Mouse (Mus musculus) heart, postnatal 10 days (tissue): ENCODE measurements at regions not wholly inside any gene's neighbourhood (a gene's known extent, or its start where the extent isn't known, plus 50 kb on each side); places are given as distances from the start of the nearest gene placed in this dataset.

Source experiments
- DNase-seq, 2 experiments: peaks; one replicate each; pipeline ENCODE4 v3.0.0; 2021
- intact Hi-C: fragments of 180-260 bp; cut with DNase I; formaldehyde crosslinking; loops from one replicate; pipeline ENCODE4 v1.15.1; 2025

GRCm38 (mm10) chr17:45869014-45869968, 135.6 kb upstream of the 1600014C23Rik start:
- intact Hi-C loops, result no loop called here
- DNase-seq, result peak; percentile 64 to 66

- DNase-seq, result no peak
- intact Hi-C loops, result no loop called here
Measured at GRCm38 (mm10) chr17:45868539-45868938, 134.9 kb upstream of the 1600014C23Rik start.

GRCm38 (mm10) chr17:45867727-45868126, 134.1 kb upstream of the 1600014C23Rik start:
- DNase-seq, result peak; percentile 53 to 61
- intact Hi-C loops, result no loop called here

- intact Hi-C loops, result no loop called here
- DNase-seq, result peak; percentile 75 to 76
Measured at GRCm38 (mm10) chr17:45866876-45867652, 133.4 kb upstream of the 1600014C23Rik start.

GRCm38 (mm10) chr17:45866346-45866745, 132.7 kb upstream of the 1600014C23Rik start:
- intact Hi-C loops, result no loop called here
- DNase-seq, result peak; percentile 75 to 76

- intact Hi-C loops, result no loop called here
- DNase-seq, result peak; percentile 40 to 47
Measured at GRCm38 (mm10) chr17:45865944-45866343, 132.3 kb upstream of the 1600014C23Rik start.

GRCm38 (mm10) chr17:45863471-45864205, 130.0 kb upstream of the 1600014C23Rik start:
- DNase-seq, result no peak
- intact Hi-C loops, result no loop called here

GRCm38 (mm10) chr17:45863031-45863430, 129.4 kb upstream of the 1600014C23Rik start:
- DNase-seq, result no peak
- intact Hi-C loops, result no loop called here

GRCm38 (mm10) chr17:45859441-45859840, 125.8 kb upstream of the 1600014C23Rik start:
- intact Hi-C loops, result no loop called here
- DNase-seq, result no peak

- intact Hi-C loops, result no loop called here
- no peak for DNase-seq
Measured at GRCm38 (mm10) chr17:45853931-45854653, 120.4 kb upstream of the 1600014C23Rik start.

- intact Hi-C loops, result no loop called here
- no peak for DNase-seq
Measured at GRCm38 (mm10) chr17:45852402-45852801, 118.8 kb upstream of the 1600014C23Rik start.

GRCm38 (mm10) chr17:45851723-45852396, 118.2 kb upstream of the 1600014C23Rik start:
- intact Hi-C loops, result no loop called here
- DNase-seq, result no peak

GRCm38 (mm10) chr17:45850976-45851375, 117.3 kb upstream of the 1600014C23Rik start:
- no peak for DNase-seq
- intact Hi-C loops, result no loop called here

- intact Hi-C loops, result no loop called here
- DNase-seq, result peak; percentile 35 to 41
Measured at GRCm38 (mm10) chr17:45850174-45850573, 116.5 kb upstream of the 1600014C23Rik start.

- DNase-seq, result peak; percentile 78 to 81
- intact Hi-C loops, result loop anchor here (1.0 to 5.0 kb wide), 5 partner anchors 32 to 284 kb away; partner anchors contain the start of gene Vegfa
Measured at GRCm38 (mm10) chr17:45848605-45849004, 115.0 kb upstream of the 1600014C23Rik start.

- intact Hi-C loops, result loop anchor here (1.0 to 5.0 kb wide), 5 partner anchors 31 to 284 kb away; partner anchors contain the start of gene Vegfa
- peak; percentile 68 to 79 for DNase-seq
Measured at GRCm38 (mm10) chr17:45847701-45848378, 114.2 kb upstream of the 1600014C23Rik start.

GRCm38 (mm10) chr17:45845832-45846231, 112.2 kb upstream of the 1600014C23Rik start:
- intact Hi-C loops, result loop anchor here (5.0 kb wide), 1 partner anchor 286 kb away; no protein-coding TSS in a partner anchor
- DNase-seq, result no peak

GRCm38 (mm10) chr17:45836731-45837130, 103.1 kb upstream of the 1600014C23Rik start:
- intact Hi-C loops, result no loop called here
- DNase-seq, result no peak

- DNase-seq, result no peak
- intact Hi-C loops, result no loop called here
Measured at GRCm38 (mm10) chr17:45836253-45836652, 102.6 kb upstream of the 1600014C23Rik start.
